Mouse (Mus musculus) CH12.LX (cell line): ENCODE results near the gene Mansc1.

ENCODE experiments used
- CHD2 ChIP-seq: IDR thresholded peaks from 2 replicates; pipeline ENCODE4 v1.6.1; 2011; ENCODE audit warnings: low read length, improper control_type of control experiment
- CTCF ChIP-seq, 2 experiments: IDR thresholded peaks in 1 of 2; conservative IDR thresholded peaks in 1 of 2; 2 replicates each; pipeline ENCODE4 v1.5.1; 2011 to 2012; ENCODE audit warnings: low read depth in 2 of 2, low read length in 2 of 2, improper control_type of control experiment in 1 of 2, inconsistent platforms in 1 of 2, mild to moderate bottlenecking in 1 of 2, moderate library complexity in 1 of 2
- ELF1 ChIP-seq: IDR thresholded peaks from 2 replicates; pipeline ENCODE4 v1.6.1; 2014; ENCODE audit warnings: low read depth, mild to moderate bottlenecking, inconsistent platforms, low read length, improper control_type of control experiment
- EP300 ChIP-seq: IDR thresholded peaks from 2 replicates; pipeline ENCODE4 v1.6.1; 2011; ENCODE audit warnings: low read length, improper control_type of control experiment
- ETS1 ChIP-seq: conservative IDR thresholded peaks from 2 replicates; pipeline ENCODE4 v1.6.1; 2012; ENCODE audit warnings: low read depth, mild to moderate bottlenecking, inconsistent platforms, low read length, improper control_type of control experiment, moderate library complexity
- GABPA ChIP-seq: IDR thresholded peaks from 2 replicates; pipeline ENCODE4 v1.6.1; 2012; ENCODE audit warnings: low read depth, low read length, improper control_type of control experiment, inconsistent platforms; ENCODE audit not compliant: insufficient replicate concordance
- JUN ChIP-seq: IDR thresholded peaks from 2 replicates; pipeline ENCODE4 v1.6.1; 2011; ENCODE audit warnings: low read depth, mild to moderate bottlenecking, low read length, improper control_type of control experiment, moderate library complexity; ENCODE audit not compliant: insufficient read depth
- NELFE ChIP-seq: IDR thresholded peaks from 2 replicates; pipeline ENCODE4 v1.6.1; 2011; ENCODE audit warnings: low read depth, low read length, improper control_type of control experiment
- POLR2A ChIP-seq: IDR thresholded peaks from 2 replicates; pipeline ENCODE4 v1.6.1; 2011; ENCODE audit warnings: low read depth, mild to moderate bottlenecking, improper control_type of control experiment, low read length
- SMC3 ChIP-seq: IDR thresholded peaks from 2 replicates; pipeline ENCODE4 v1.6.1; 2011; ENCODE audit warnings: low read depth, low read length, improper control_type of control experiment
- TBP ChIP-seq: conservative IDR thresholded peaks from 2 replicates; pipeline ENCODE4 v1.6.1; 2011; ENCODE audit warnings: low read depth, low read length, improper control_type of control experiment
- TCF12 ChIP-seq: IDR thresholded peaks from 2 replicates; pipeline ENCODE4 v1.6.1; 2014; ENCODE audit warnings: low read depth, mild to moderate bottlenecking, inconsistent platforms, low read length, improper control_type of control experiment
- USF1 ChIP-seq: IDR thresholded peaks from 2 replicates; pipeline ENCODE4 v1.6.1; 2014; ENCODE audit warnings: low read depth, mild to moderate bottlenecking, inconsistent platforms, low read length, improper control_type of control experiment
- ZKSCAN1 ChIP-seq: IDR thresholded peaks from 2 replicates; pipeline ENCODE4 v1.6.1; 2012; ENCODE audit warnings: low read depth, inconsistent platforms, low read length, improper control_type of control experiment, borderline replicate concordance

DNA sequence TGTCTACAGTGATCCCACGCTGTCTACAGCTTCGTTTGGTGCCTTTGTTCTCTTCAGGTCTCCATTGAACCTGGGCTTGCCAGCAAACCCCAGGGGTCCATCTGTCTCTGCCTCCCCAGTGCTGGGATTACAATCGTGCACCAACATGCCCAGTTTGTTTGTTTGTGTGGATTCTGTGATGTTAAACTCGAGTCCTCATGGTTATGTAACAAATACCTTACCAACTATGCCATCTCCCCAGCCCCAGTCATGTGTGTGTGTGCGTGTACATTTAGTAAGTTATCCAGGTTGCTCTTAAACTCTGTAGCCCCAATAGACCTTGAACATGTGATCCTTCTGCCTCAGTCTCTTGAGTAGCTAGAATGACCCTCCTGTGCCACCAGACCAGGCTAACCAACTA, 46.0 kb downstream of the Mansc1 start:
- no peak for TF ChIP-seq CHD2
- no peak for TF ChIP-seq EP300
- TF ChIP-seq SMC3 = no peak
- TF ChIP-seq ETS1 = no peak
- no peak for TF ChIP-seq TBP
- no peak for TF ChIP-seq ELF1
- TF ChIP-seq POLR2A = no peak
- TF ChIP-seq CTCF (conservative IDR thresholded peaks at IDR 0.05 in 1 of 2, IDR thresholded peaks at IDR 0.05 in 1 of 2; ENCODE audit: low read depth in 2 of 2, low read length in 2 of 2) = no peak
- TF ChIP-seq NELFE = no peak
- no peak for TF ChIP-seq JUN
- TF ChIP-seq GABPA = no peak
- no peak for TF ChIP-seq TCF12
- TF ChIP-seq ZKSCAN1 = no peak
- no peak for TF ChIP-seq USF1
